Mouse (Mus musculus) MEL (cell line): Measurements from ENCODE around the gene Ppip5k2. TPM values are rescaled to one million over a fixed set of nuclear protein-coding genes. Genes with fewer than 3 reads are reported as not detected.

Experiments used
- DNase-seq: peaks from one replicate; pipeline ENCODE4 v3.0.0; 2011; ENCODE audit warnings: low read depth, low spot score
- H3K27ac ChIP-seq: 2 replicates; pipeline ENCODE4 v1.5.1; 2012; ENCODE audit warnings: low read depth, mild to moderate bottlenecking, control low read depth, low read length, moderate library complexity; ENCODE audit not compliant: control insufficient read depth
- H3K27me3 ChIP-seq, 2 experiments: fragments of 150-350 bp in 1 of 2; sonication (generic) in 1 of 2; 2 replicates each; pipeline ENCODE4 v1.6.1; 2012; ENCODE audit warnings: low read length in 2 of 2, mild to moderate bottlenecking in 2 of 2, improper control_type of control experiment in 1 of 2, moderate library complexity in 1 of 2; ENCODE audit not compliant: insufficient read depth in 2 of 2, control insufficient read depth in 1 of 2
- H3K36me3 ChIP-seq, 2 experiments: 2 replicates each; pipeline ENCODE4 v1.6.1; 2012 to 2014; ENCODE audit warnings: low read length in 2 of 2, improper control_type of control experiment in 1 of 2, inconsistent platforms in 1 of 2, mild to moderate bottlenecking in 1 of 2; ENCODE audit not compliant: insufficient read depth in 2 of 2, control insufficient read depth in 1 of 2
- H3K4me1 ChIP-seq, 2 experiments: fragments of 150-350 bp in 1 of 2; sonication (generic) in 1 of 2; 2 replicates each; pipeline ENCODE4 v1.6.1; 2012; ENCODE audit warnings: low read length in 2 of 2, improper control_type of control experiment in 1 of 2, mild to moderate bottlenecking in 1 of 2; ENCODE audit not compliant: insufficient read depth in 2 of 2, control insufficient read depth in 1 of 2
- H3K4me3 ChIP-seq, 2 experiments: fragments of 150-350 bp in 1 of 2; sonication (generic) in 1 of 2; 2 replicates each; pipeline ENCODE4 v1.5.1; 2012; ENCODE audit warnings: low read depth in 2 of 2, low read length in 2 of 2, mild to moderate bottlenecking in 2 of 2, moderate library complexity in 2 of 2, control low read depth in 1 of 2, improper control_type of control experiment in 1 of 2; ENCODE audit not compliant: control insufficient read depth in 1 of 2, insufficient read depth in 1 of 2
- H3K79me2 ChIP-seq: 2 replicates; pipeline ENCODE4 v1.6.1; 2012; ENCODE audit warnings: mild to moderate bottlenecking, low read length, moderate library complexity; ENCODE audit not compliant: control insufficient read depth, poor library complexity, insufficient read depth
- H3K9ac ChIP-seq: 2 replicates; pipeline ENCODE4 v1.6.1; 2012; ENCODE audit warnings: low read depth, mild to moderate bottlenecking, control low read depth, low read length, moderate library complexity; ENCODE audit not compliant: control insufficient read depth, poor library complexity, severe bottlenecking
- H3K9me3 ChIP-seq: fragments of 150-350 bp; sonication (generic); replicated peaks from 2 replicates; pipeline ENCODE4 v1.6.1; 2012; ENCODE audit warnings: mild to moderate bottlenecking, low read length, improper control_type of control experiment, moderate library complexity; ENCODE audit not compliant: insufficient read depth
- BHLHE40 ChIP-seq: IDR thresholded peaks from 2 replicates; pipeline ENCODE4 v1.6.1; 2012; ENCODE audit warnings: low read depth, mild to moderate bottlenecking, inconsistent platforms, low read length, improper control_type of control experiment, borderline replicate concordance
- CHD1 ChIP-seq: IDR thresholded peaks from 2 replicates; pipeline ENCODE4 v1.6.1; 2012; ENCODE audit warnings: low read depth, mild to moderate bottlenecking, inconsistent platforms, low read length, improper control_type of control experiment
- CHD2 ChIP-seq: IDR thresholded peaks from 2 replicates; pipeline ENCODE4 v1.6.1; 2011; ENCODE audit warnings: low read length, improper control_type of control experiment
- CTCF ChIP-seq, 3 experiments: IDR thresholded peaks in 2 of 3; conservative IDR thresholded peaks in 1 of 3; 2 replicates each; pipeline ENCODE4 v1.5.1; 2011 to 2012; ENCODE audit warnings: low read length in 3 of 3, low read depth in 2 of 3, mild to moderate bottlenecking in 2 of 3, improper control_type of control experiment in 1 of 3, inconsistent platforms in 1 of 3, mixed read lengths in 1 of 3, moderate library complexity in 1 of 3; ENCODE audit not compliant: control insufficient read depth in 1 of 3, insufficient read depth in 1 of 3, poor library complexity in 1 of 3, severe bottlenecking in 1 of 3
- E2F4 ChIP-seq: IDR thresholded peaks from 2 replicates; pipeline ENCODE4 v1.6.1; 2011; ENCODE audit warnings: low read depth, low read length, improper control_type of control experiment, borderline replicate concordance
- ELF1 ChIP-seq: IDR thresholded peaks from 2 replicates; pipeline ENCODE4 v1.6.1; 2014; ENCODE audit warnings: low read depth, mild to moderate bottlenecking, inconsistent platforms, low read length, improper control_type of control experiment, moderate library complexity
- ETS1 ChIP-seq: IDR thresholded peaks from 2 replicates; pipeline ENCODE4 v1.6.1; 2012; ENCODE audit warnings: low read depth, mild to moderate bottlenecking, inconsistent platforms, low read length, improper control_type of control experiment, moderate library complexity
- GATA1 ChIP-seq: IDR thresholded peaks from 2 replicates; pipeline ENCODE4 v1.6.1; 2011; ENCODE audit warnings: low read depth, low read length, improper control_type of control experiment
- HCFC1 ChIP-seq: IDR thresholded peaks from 2 replicates; pipeline ENCODE4 v1.6.1; 2012; ENCODE audit warnings: low read depth, mild to moderate bottlenecking, inconsistent platforms, low read length, improper control_type of control experiment, moderate library complexity
- JUND ChIP-seq: IDR thresholded peaks from 2 replicates; pipeline ENCODE4 v1.6.1; 2011; ENCODE audit warnings: low read depth, mild to moderate bottlenecking, improper control_type of control experiment, low read length
- KAT2A ChIP-seq: conservative IDR thresholded peaks from 2 replicates; pipeline ENCODE4 v1.6.1; 2012; ENCODE audit warnings: low read depth, low read length, improper control_type of control experiment, inconsistent platforms
- MAFK ChIP-seq: IDR thresholded peaks from 2 replicates; pipeline ENCODE4 v1.6.1; 2011; ENCODE audit warnings: low read depth, mild to moderate bottlenecking, low read length, improper control_type of control experiment, borderline replicate concordance
- MAX ChIP-seq: IDR thresholded peaks from 2 replicates; pipeline ENCODE4 v1.6.1; 2011; ENCODE audit warnings: low read length, improper control_type of control experiment
- MAZ ChIP-seq: IDR thresholded peaks from 2 replicates; pipeline ENCODE4 v1.6.1; 2012; ENCODE audit warnings: low read depth, mild to moderate bottlenecking, inconsistent platforms, low read length, improper control_type of control experiment
- MEF2A ChIP-seq: IDR thresholded peaks from 2 replicates; pipeline ENCODE4 v1.6.1; 2014; ENCODE audit warnings: low read depth, mild to moderate bottlenecking, inconsistent platforms, low read length, improper control_type of control experiment; ENCODE audit not compliant: poor library complexity, insufficient replicate concordance, severe bottlenecking; ENCODE audit errors: extremely low read depth
- MYB ChIP-seq: IDR thresholded peaks from 2 replicates; pipeline ENCODE4 v1.6.1; 2011; ENCODE audit warnings: mild to moderate bottlenecking, low read depth, low read length, improper control_type of control experiment
- MYC ChIP-seq: IDR thresholded peaks from 2 replicates; pipeline ENCODE4 v1.6.1; 2011; ENCODE audit warnings: low read depth, mild to moderate bottlenecking, low read length, improper control_type of control experiment, moderate library complexity
- NELFE ChIP-seq: IDR thresholded peaks from 2 replicates; pipeline ENCODE4 v1.6.1; 2011; ENCODE audit warnings: low read depth, low read length, improper control_type of control experiment
- NRF1 ChIP-seq: IDR thresholded peaks from 2 replicates; pipeline ENCODE4 v1.6.1; 2014; ENCODE audit warnings: low read depth, mild to moderate bottlenecking, inconsistent platforms, low read length, improper control_type of control experiment, moderate library complexity; ENCODE audit not compliant: poor library complexity, insufficient read depth, severe bottlenecking
- POLR2A ChIP-seq, 2 experiments: IDR thresholded peaks; 2 replicates each; pipeline ENCODE4 v1.6.1; 2011 to 2012; ENCODE audit warnings: low read length in 2 of 2, mild to moderate bottlenecking in 2 of 2, control low read depth in 1 of 2, improper control_type of control experiment in 1 of 2, low read depth in 1 of 2, moderate library complexity in 1 of 2; ENCODE audit not compliant: control insufficient read depth in 1 of 2, insufficient read depth in 1 of 2, poor library complexity in 1 of 2
- POLR2AphosphoS2 ChIP-seq: IDR thresholded peaks from 2 replicates; pipeline ENCODE4 v1.6.1; 2011; ENCODE audit warnings: low read length, improper control_type of control experiment
- POLR2AphosphoS5 ChIP-seq: IDR thresholded peaks from 2 replicates; pipeline ENCODE4 v1.6.1; 2012; ENCODE audit warnings: low read depth, borderline replicate concordance, mild to moderate bottlenecking, inconsistent platforms, low read length, moderate library complexity, mixed read lengths
- RCOR1 ChIP-seq: IDR thresholded peaks from 2 replicates; pipeline ENCODE4 v1.6.1; 2012; ENCODE audit warnings: low read depth, mild to moderate bottlenecking, inconsistent platforms, low read length, improper control_type of control experiment
- SIN3A ChIP-seq: IDR thresholded peaks from 2 replicates; pipeline ENCODE4 v1.6.1; 2012; ENCODE audit warnings: low read length, improper control_type of control experiment, inconsistent platforms
- SMC3 ChIP-seq: IDR thresholded peaks from 2 replicates; pipeline ENCODE4 v1.6.1; 2011; ENCODE audit warnings: low read depth, low read length, improper control_type of control experiment
- TBP ChIP-seq: IDR thresholded peaks from 2 replicates; pipeline ENCODE4 v1.8.0; 2011; ENCODE audit warnings: low read depth, low read length, improper control_type of control experiment
- TCF12 ChIP-seq: IDR thresholded peaks from 2 replicates; pipeline ENCODE4 v1.6.1; 2014; ENCODE audit warnings: low read depth, mild to moderate bottlenecking, inconsistent platforms, low read length, improper control_type of control experiment, moderate library complexity
- UBTF ChIP-seq: IDR thresholded peaks from 2 replicates; pipeline ENCODE4 v1.6.1; 2012; ENCODE audit warnings: low read depth, mild to moderate bottlenecking, inconsistent platforms, low read length, improper control_type of control experiment, moderate library complexity, borderline replicate concordance; ENCODE audit not compliant: insufficient read depth
- USF1 ChIP-seq: IDR thresholded peaks from 2 replicates; pipeline ENCODE4 v1.6.1; 2014; ENCODE audit warnings: low read depth, mild to moderate bottlenecking, inconsistent platforms, low read length, improper control_type of control experiment, moderate library complexity
- USF2 ChIP-seq, 2 experiments: IDR thresholded peaks; 2 replicates each; pipeline ENCODE4 v1.6.1; 2011 to 2012; ENCODE audit warnings: improper control_type of control experiment in 2 of 2, low read length in 2 of 2, borderline replicate concordance in 1 of 2, inconsistent platforms in 1 of 2, low read depth in 1 of 2, mild to moderate bottlenecking in 1 of 2; ENCODE audit not compliant: insufficient read depth in 1 of 2
- ZC3H11A ChIP-seq: IDR thresholded peaks from 2 replicates; pipeline ENCODE4 v1.6.1; 2012; ENCODE audit warnings: low read depth, mild to moderate bottlenecking, inconsistent platforms, low read length, improper control_type of control experiment
- ZKSCAN1 ChIP-seq: IDR thresholded peaks from 2 replicates; pipeline ENCODE4 v1.6.1; 2012; ENCODE audit warnings: low read depth, mild to moderate bottlenecking, inconsistent platforms, low read length, improper control_type of control experiment, moderate library complexity
- ZMIZ1 ChIP-seq: IDR thresholded peaks from 2 replicates; pipeline ENCODE4 v1.6.1; 2012; ENCODE audit warnings: low read depth, mild to moderate bottlenecking, inconsistent platforms, low read length, improper control_type of control experiment, moderate library complexity
- ZNF384 ChIP-seq: IDR thresholded peaks from 2 replicates; pipeline ENCODE4 v1.6.1; 2012; ENCODE audit warnings: low read depth, mild to moderate bottlenecking, inconsistent platforms, low read length, improper control_type of control experiment
- polyA plus RNA-seq, 2 experiments: library from polyadenylated mRNA; stranded (reverse) in 1 of 2; unstranded in 1 of 2; fragments of >175 nt in 1 of 2; fragments of >200 nt in 1 of 2; gene quantifications; 2 replicates each; pipeline versions ENCODE4 v1.2.1 to v1.2.4; 2012; ENCODE audit warnings: low replicate concordance in 2 of 2, low read depth in 1 of 2; ENCODE audit not compliant: insufficient read length in 2 of 2, insufficient read depth in 1 of 2, missing spikeins in 1 of 2
- total RNA-seq: library from RNA; depleted of rRNA; stranded (reverse); fragments of 300-350 nt; gene quantifications from 2 replicates; pipeline ENCODE4 v1.2.3, GENCODE M21; 2012; rRNA removed

Ppip5k2 gene
- total RNA-seq: 57.4 and 60.7 TPM in 2 replicates
- polyA plus RNA-seq: 100 to 1,000 TPM in 1 of 2 experiments, 10 to 100 TPM in 1; 47.2 to 651 TPM

DNA sequence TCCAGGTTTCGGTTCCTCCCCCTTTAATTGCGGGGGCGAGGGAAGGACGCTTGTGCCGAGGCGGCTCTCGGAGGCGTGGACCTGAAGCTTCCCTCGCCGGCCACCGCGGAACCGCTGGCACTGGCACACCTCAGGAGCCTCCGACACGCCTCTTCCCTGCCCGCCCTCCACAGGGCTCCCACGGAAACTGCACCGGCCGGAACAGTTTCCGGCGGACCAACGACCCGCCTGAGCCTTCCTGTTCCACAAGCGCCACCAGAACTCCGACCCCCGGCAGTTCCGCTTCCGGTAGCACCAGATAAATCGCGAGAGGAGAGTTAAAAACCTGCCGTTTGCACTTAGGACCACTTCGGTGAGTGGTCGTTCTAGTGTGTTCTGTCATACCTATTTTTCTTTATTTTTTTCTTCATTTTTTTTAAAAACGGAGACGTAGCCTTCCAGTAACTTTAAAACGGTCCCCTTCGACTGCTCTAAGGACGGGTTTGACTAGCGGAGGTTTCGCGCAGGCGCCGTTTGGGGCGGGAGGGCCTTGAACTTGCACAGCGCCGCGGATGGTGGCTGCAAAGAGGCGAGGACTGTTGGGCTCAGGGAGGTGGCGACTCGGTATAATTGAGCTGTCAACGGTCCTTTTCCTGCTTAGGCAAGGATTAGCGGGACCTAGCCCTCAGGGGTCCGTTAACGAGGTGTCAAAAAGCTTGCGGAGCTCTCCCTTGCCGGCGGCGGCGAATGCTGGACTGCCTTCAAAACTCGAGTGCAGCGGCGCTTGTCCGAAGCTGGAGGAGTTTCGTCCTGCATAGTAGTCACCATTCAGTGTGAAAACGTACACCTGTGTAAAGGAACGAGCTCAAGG lies at the start of gene Ppip5k2, which contains the start of gene Gin1:
TSS of gene Ppip5k2 (minus strand) at position 508 of the 850 bp plus-strand sequence.
TSS of gene Gin1 (plus strand) at position 269 of the 850 bp plus-strand sequence.
- Histone ChIP-seq H3K9me3 (no peaks in the 10 kb centered on the region), H3K27me3 (no peaks in the 10 kb centered on the region), H3K36me3 (peaks cover 0 to 47% of the 10 kb centered on the region in 2 experiments; a peak in 3 of 4 replicates), H3K27ac (peak within 1 kb of the TSS; percentile 96), H3K9ac (peak within 1 kb of the TSS; percentile 84), H3K4me3 (peak within 1 kb of the TSS; percentile 77 to 97), H3K79me2 (peaks cover 44% of the 10 kb centered on the region), H3K4me1 (peaks cover 19 to 43% of the 10 kb centered on the region in 2 experiments)
- peak; percentile 100 for DNase-seq
- TF ChIP-seq MEF2A (no peak), E2F4 (no peak), ETS1 (peak; percentile 68), MYC (no peak; the same call in none of the 2 replicates), ZKSCAN1 (no peak), TCF12 (peak; percentile 84), NELFE (peak; percentile 90), GATA1 (peak; percentile 39; the same call in 1 of the 2 replicates), SMC3 (0 out of 2 replicates have a peak, but pooled peaks have one; percentile 7), SIN3A (peak; percentile 83), BHLHE40 (no peak), USF2 (IDR thresholded peaks at IDR 0.05; ENCODE audit: borderline replicate concordance in 1 of 2, insufficient read depth in 1 of 2, low read depth in 1 of 2, low read length in 2 of 2) (no peak), NRF1 (peak; percentile 70), UBTF (peak; percentile 82; the same call in 1 of the 2 replicates), TBP (peak; percentile 94), MAFK (no peak), CTCF (IDR thresholded peaks at IDR 0.05 in 2 of 3, conservative IDR thresholded peaks at IDR 0.05 in 1 of 3; ENCODE audit: control insufficient read depth in 1 of 3, insufficient read depth in 1 of 3, low read depth in 2 of 3, low read length in 3 of 3, poor library complexity in 1 of 3, severe bottlenecking in 1 of 3) (peak in 2 of 3 experiments; percentile 45 to 63; a peak in 4 of 6 replicates), MAX (peak; percentile 60; the same call in 1 of the 2 replicates), MAZ (no peak), MYB (peak; percentile 92), ZC3H11A (no peak), POLR2A (IDR thresholded peaks at IDR 0.05; ENCODE audit: control insufficient read depth in 1 of 2, insufficient read depth in 1 of 2, low read depth in 1 of 2, low read length in 2 of 2, poor library complexity in 1 of 2) (peak; percentile 83 to 88), RCOR1 (no peak), ELF1 (peak; percentile 92), USF1 (no peak; the same call in 1 of the 2 replicates), JUND (no peak), CHD1 (peak; percentile 31; the same call in 1 of the 2 replicates), ZMIZ1 (peak; percentile 60), HCFC1 (peak; percentile 97), KAT2A (peak; percentile 76; the same call in 1 of the 2 replicates), ZNF384 (no peak), POLR2AphosphoS5 (no peak; the same call in 1 of the 2 replicates), CHD2 (peak; percentile 82), POLR2AphosphoS2 (peak; percentile 68; the same call in 1 of the 2 replicates)
